Mouse (Mus musculus): Measurements from ENCODE around the gene Mxi1. TPM values are rescaled to one million over a fixed set of nuclear protein-coding genes. Genes with fewer than 3 reads are reported as not detected.

The Mxi1 gene
- total RNA-seq (2021), result 10 to 100 TPM; 29.6 to 31.1 TPM
- 15.6 and 17.2 TPM in 2 replicates for polyA plus RNA-seq (2012; rRNA removed)
- long read RNA-seq, transcript Mxi1-203 (6 exons, 2,340 nt), result major isoform, 17 of 25 reads
- long read RNA-seq, transcript Mxi1-201 (6 exons, 2,627 nt), result minor isoform, 6 of 25 reads
- long read RNA-seq, partial matches to known transcripts, result 0 of 25 reads
- long read RNA-seq, other reads (novel, unspliced or antisense), result 2 of 25 reads

DNA sequence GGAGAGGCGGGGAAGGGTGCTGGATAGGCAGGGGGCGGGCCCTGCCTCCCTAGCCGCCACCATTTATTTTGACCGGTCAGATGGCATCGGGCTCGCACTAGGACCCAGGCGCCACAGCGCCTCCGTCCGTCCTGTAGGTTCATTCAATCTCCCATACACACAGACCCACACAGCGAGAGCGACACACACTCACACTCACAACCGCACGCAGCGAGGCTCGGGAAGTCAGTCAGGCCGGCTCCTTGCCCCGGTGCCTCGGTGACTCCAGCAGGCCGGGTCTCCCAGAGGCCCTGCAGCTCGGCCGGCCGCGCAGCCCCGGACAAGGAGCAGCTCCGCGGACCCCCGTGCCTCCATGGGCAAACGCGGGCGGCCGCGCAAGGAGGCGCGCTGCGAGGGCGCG, at the start of gene Mxi1:
TSS of gene Mxi1 (plus strand) at position 171 of the 400 bp plus-strand sequence.
- DNase-seq, result peak; percentile 89

- DNase-seq, result no peak
These were observed 49.5 kb upstream of the Mxi1 start for GRCm38 (mm10) chr19:53260828-53261227.

DNA sequence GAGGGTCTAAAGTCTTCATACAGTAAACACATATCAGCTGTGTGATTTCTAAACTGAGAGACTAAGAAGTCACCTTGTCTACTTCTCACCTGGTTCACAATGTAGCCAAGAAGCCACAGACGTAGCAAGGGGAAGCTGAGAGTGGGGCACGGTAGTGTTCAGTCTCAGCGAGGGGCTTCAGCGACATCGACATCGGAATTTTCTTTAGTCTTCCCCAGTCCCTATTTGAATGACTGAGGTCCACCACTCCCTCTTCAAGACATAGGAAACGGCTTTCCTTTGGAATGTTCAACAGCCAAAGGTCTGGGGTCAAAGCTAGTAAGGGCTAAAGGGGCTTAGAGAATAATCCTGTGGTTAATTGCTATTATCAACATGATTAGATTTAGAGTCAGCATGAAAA, 48.3 kb upstream of the Mxi1 start:
- no peak for DNase-seq

GRCm38 (mm10) chr19:53263859-53264733, 46.2 kb upstream of the Mxi1 start:
- no peak for DNase-seq

DNA sequence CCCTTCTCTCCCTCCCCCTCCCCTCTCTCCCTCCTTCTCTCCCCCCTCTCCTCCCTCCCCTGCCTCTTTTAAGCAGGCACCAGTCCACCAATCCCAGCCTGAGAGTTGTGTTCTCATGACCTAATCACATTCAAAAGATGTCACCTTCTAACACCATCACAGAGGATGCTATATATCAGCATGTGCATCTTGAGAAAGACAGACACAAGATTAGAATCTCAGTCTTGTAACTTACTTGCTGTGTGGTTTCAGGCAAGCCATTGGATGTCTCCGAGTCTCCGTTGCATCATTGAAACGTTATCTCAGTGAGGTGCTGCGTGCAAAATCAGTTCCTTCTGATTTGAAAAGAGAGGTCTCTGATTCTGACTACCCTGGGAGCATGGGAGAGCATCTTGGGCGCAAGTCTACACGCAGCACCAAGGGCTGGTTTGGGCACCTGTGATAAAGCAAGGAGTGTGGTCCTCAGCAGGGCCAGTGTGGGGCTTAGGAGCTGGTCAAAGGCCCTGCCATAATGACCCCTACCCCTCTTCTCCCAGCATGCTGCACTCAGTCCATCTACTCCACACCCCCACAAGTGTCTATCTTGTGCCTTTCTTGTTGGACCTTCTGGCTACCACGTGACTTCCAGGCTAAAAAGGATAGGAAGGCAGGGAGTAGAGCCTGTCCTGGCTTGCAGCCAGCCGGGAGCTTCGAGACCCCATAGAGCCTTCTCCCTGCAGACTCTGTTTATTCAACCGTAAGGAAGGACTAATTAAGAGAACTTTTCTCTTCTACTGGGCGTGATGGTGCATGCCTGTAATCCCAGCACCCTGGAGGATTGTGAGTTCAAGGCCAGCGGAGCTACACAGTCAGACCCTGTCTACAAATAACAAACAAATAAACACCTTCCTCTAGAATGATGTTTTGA, 45.2 kb upstream of the Mxi1 start:
- no peak for DNase-seq

DNA sequence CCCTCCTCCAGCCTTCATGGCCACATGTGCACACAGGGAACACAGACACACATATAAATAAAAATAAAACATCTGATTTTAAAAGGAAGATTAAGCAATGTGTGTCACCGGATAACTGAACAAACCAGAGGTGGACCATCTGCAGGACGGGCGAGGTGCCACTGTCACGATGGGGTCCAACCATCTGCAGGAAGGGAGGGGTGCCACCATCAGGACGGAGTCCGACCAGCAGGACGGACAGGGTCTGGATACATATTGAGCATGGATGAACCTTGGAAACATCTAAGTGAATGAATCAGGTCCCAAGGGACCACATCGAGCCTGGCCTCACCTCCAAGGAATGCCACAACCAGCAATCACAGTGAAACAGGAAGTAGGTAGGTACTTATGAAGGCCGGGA, 43.0 kb upstream of the Mxi1 start:
- no peak for DNase-seq

GRCm38 (mm10) chr19:53273055-53273722, 37.1 kb upstream of the Mxi1 start:
- no peak for DNase-seq

DNA sequence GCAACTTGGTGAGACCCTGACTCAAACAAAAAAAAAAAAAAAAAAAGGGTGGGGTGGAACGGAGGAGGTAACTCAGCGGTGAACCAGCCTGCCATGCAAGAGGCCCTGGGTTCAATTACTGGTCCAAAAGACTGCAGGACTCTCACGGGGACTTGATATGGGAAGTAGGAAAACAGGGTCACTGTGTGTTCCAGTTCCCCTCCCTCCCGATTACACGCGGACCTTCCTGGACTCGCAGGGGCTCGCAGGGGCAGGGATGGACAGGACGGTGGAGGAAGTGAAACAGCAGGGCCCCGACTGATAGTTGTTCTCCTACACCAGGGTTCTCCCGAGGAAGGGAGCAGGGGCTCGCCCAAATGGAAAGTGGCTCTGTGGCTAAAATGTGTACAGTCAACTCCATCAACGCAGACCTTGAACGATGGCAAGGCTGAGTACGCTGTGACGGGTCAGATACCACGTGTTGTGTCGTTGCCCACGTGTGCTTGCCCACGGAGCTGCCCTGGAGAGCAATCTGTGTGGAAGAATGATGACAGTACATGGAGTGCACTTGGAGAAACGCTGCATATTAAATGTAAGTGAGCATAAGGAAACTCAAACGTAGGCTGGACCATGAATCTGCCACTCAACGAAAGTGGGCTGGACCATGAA, 36.4 kb upstream of the Mxi1 start:
- no peak for DNase-seq

- no peak for DNase-seq
These were observed 35.1 kb upstream of the Mxi1 start for GRCm38 (mm10) chr19:53275204-53275603.

DNA sequence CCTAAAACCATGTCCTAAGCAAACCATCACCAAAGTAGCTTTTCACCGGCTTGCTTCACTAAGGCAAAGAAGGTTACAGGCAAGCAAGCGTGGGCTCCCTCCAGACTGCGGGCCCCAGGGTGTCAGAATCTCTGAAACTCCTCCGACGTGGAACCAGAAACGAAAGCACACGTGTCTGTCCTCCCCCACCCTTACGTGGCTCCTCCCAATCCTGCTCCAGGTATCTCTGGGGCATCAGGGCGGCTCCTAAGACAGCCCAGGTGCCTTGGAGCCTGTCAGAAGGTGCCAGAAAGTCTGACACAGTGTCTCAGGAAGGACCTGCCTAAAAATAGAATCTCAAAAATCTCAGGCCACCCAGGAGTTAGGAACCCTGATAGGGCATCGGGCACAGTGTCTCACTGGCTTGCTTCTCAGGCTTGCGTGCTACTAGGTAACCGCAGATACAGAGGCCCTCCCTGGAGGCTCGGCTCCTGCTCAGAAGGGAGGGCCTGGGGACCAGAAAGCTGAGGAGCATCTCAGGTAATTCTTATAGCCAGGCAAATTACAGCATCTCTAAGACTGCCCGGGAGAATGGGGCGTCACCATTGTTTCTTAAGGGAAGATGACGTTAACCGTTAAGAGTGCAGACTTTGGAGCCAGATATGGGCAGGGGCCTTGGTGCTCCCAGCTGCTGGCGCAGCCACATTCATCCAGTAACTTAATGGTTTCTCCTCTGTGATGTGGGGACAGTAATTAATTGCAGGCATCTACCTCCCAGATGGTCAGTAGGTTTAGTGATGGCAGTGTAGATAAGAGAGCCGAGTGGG, 33.2 kb upstream of the Mxi1 start:
- no peak for DNase-seq

DNA sequence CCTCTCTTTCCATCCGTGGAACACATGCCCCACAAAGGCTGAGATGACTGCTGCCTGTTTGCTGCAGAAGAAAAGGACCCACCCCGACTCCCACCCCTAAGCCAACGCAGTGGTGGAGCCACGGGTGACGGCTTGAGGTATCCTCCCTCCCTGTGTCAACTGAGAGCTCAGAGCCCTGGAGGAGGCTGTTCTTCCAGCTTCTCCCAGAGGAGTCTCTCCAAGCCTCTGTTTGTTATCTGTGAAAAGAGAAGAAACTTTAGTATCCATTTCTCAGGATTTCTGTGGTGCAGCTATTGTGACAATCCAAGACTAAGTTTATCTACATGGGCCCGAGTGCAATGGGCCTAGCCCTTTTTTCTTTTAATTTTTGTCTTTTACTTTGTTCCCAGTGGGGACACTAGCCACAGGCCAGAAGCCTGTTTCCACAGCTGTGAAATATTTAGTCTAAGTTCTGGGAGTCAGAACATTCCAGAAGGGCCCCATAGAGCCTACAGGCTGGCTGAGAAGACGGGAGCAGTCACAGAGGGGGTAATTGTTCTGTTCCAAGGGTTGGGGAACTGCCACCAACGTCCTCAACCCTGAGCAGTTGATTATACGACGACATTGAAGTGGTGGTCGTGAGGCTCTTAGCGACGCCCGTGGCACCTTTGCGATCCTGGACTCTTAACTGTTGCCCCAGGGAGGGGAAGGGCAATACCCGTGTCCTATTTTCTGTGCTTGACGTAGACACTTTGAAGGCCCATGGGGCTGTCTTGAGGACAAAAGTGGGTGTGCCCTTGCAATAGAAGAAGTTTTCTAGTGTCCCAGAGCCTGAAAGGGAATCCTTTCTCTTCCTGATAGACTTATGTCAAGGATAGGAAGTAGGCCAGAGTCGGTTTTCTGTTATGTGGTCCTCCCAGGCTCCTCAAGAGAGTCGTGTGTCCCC, 31.6 kb upstream of the Mxi1 start:
- DNase-seq, result no peak

GRCm38 (mm10) chr19:53280254-53280653, 30.1 kb upstream of the Mxi1 start:
- DNase-seq, result no peak

- DNase-seq, result no peak
These were observed 27.7 kb upstream of the Mxi1 start for GRCm38 (mm10) chr19:53282571-53282970.

- no peak for DNase-seq
These were observed 26.6 kb upstream of the Mxi1 start for GRCm38 (mm10) chr19:53283742-53284141.

DNA sequence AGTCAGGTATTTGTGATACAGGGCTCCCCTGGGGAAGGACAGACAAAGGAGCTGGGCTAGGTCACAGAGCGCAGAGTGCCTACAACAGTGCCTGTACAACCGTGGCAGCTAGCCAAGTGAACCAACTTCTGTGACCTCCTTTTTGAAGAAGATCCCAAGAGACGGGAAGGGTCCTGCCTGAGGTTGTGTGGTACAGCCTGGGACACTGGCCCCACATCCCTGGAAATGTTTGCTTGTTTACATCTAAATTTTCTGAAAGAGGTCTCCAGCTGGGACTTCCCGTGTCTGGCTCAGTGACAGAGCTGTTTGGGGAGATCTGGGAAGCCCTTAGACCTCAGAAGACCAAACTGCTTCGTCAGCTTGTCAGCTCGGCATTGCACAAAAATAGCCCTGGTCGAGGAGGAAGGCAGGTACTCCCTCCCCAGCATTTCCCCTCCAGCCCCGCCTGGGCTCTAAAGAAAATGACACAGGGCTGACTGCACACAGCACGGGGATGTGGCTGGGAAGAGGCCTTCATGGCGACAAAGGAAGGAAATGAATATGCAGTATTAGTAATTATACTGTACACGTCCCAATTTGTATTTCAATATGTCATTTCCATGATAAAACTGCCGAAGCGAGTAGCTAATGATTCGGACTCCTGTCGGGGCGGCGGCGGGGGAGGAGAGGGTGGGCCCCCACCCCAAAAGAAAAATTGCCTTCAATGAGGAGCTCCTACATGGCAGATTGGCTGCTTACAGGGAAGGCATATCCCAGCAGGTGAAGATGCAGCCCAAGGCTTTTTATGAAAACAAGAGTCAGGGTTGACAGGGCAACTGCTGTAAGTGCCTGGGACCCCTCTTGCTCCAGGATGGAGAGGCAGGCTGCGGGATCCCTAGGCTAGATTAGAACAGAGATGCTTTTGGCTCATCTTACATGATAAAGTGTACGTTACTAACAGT, 25.8 kb upstream of the Mxi1 start:
- DNase-seq, result peak; percentile 19

GRCm38 (mm10) chr19:53296331-53297254, 13.7 kb upstream of the Mxi1 start:
- no peak for DNase-seq

All from adrenal gland, adult 2 months (tissue).